Mouse (Mus musculus) NIH3T3 (cell line): ENCODE measurements around the gene Arl3.

Experiments used
- DNase-seq: peaks from one replicate; pipeline ENCODE4 v3.0.0-alpha.2; 2012; ENCODE audit warnings: low read depth

Gene Arl3

DNA sequence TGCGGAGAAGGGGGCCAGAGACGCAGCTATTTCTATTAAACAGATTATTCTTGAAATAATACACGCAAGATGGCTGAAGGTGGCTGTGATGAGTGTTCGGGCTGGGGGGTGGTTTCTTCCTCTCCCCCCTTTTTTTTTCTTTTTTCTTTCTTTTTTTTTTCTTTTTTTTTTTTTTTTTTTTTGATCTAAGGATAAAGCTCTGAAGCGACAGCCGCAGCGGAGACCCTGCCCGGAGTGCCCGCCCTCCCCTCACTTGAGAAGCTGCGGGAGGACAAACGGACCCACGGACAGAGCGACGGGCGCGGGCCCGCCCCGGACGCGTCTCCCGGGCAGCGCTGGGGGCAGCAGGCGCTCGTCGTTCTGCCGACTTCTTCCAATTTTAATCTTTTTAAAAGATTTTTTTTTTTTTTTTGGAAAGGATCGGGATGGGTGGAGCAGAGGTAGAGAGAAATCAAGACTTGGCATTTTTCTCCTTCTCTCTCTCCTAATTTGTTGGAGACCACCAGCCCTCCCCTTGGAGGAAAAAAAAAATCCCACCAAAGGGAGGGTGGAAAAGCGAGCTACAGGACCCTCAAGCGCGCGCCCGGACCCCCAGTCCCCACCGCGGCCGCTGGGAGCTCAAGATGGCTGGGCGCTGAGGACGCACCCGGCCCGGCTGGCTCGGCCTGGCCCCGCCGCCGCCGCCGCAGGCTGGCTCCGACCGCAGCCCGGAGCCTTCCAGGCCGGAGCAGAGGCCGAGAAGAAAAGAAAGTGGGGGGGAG, 72.2 kb downstream of the Arl3 start:
- DNase-seq: peak; percentile 87

DNA sequence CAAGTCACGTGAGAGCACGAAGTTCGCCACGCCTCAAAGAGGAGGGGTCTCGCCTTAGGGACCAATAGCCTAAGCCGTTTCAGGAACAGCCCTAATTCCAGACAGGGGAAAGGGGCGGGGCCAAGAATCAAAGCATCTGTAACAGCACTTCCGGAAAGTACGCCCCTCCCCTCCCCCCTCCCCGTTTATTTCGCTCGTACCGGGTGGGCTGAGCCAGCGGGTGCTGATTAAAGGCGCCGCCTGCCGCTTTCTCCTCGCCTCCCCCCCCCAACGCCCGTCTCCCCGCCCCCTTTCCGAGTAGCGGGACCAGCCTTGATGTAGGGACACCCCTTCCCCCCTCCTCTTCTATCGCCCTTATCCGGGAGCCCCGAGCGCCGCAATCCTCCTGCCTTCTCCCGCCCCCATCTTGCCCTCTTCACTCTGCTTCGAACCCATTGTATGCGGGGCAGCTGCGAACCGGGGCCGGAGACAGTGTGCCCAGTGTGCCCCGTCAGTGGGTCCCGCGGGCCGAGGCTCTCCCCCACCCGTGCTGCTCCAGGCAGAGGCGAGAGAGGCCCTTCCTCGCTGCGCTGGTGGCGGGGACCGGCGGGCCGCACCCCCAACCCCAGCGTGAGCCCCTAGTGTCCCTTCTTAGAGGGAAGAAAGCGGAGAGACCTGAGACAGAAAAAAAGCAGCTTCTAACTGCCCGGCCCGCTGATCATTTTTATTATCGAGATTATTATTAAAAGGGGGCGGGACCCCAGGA, 73.0 kb downstream of the Arl3 start:
- DNase-seq: peak; percentile 100

DNA sequence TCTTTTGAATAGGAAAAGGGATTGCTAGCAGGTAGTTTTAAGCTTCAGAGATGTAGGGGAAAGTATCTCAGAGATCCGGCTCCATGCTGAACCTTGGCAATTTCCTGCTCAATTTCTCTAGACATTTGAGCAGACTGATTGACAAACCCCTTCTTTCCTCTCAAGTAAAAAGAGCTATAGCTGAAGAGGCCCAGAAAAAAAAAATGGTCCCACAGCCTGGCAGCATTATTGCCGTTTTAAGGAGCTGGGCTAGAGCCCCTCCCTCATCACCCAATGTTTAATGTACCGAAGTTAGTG, 73.5 kb downstream of the Arl3 start:
- DNase-seq: no peak

- no peak for DNase-seq
Measured at GRCm38 (mm10) chr19:46497230-46497629, 75.8 kb downstream of the Arl3 start.

DNA sequence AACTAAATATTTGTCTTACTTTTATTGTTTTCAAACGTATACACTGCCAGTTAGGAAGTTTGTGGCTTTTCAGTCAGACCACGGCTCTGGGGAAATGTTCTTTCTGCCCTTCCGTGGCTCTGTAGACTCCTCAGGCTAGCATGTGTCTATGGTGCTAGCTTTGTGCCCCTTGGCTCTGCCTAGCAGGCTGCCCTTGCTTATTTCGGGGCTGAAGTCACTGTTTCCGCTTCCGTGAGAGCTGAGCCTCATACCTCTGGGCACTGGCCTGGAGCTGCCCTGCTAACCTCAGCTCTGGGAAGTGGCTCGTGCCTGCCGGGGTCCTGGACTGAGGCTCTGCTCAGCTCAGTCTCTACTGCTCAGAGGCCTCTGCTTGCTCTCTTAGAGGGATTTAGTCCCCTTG, 77.9 kb downstream of the Arl3 start:
- no peak for DNase-seq

DNA sequence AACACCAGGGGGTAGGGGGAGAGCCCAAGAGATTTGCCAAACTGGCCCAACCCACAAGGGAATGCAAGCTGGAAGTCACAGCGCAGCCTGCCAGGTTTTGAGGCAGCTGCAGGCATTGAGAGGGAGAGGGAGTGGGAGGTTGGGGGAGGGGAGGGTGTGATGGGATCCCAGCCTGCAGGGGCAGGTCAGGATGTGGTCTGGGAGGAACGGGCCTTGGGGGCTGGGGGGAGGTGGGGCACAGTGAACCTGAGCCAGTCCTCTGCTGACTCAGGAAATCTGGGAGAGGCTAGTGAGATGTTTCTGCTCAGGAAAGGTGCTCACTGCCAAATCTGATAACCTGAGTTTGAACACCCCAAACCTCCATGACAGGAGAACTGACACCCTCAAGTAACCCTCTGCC, 82.4 kb downstream of the Arl3 start:
- DNase-seq: peak; percentile 81

GRCm38 (mm10) chr19:46489448-46489847, 83.5 kb downstream of the Arl3 start:
- DNase-seq: no peak

- DNase-seq: no peak
Measured at GRCm38 (mm10) chr19:46486709-46487108, 86.3 kb downstream of the Arl3 start.

- DNase-seq: no peak
Measured at GRCm38 (mm10) chr19:46485847-46486246, 87.2 kb downstream of the Arl3 start.

DNA sequence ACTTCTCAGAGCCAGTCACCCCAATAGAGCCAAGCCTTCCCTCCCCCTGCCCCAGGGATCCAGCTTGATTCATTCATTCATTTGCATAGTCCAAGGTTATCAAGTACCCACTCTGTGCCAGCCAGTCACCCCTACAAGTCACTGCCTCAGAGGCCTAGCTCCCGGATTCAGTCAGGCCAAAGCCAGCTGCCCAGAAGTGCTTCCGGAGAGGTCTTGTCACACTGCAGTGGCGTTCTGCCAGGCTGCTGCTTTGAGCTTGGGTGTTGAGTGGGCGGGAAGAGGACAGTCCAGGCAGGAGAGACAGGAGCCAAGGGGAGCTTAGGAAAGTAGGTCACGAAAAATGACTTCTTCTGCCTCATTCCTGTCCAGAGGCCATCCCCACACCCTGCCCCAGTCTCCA, 88.5 kb downstream of the Arl3 start:
- peak; percentile 60 for DNase-seq

- DNase-seq: peak; percentile 57
Measured at GRCm38 (mm10) chr19:46483701-46484328, 89.2 kb downstream of the Arl3 start.

DNA sequence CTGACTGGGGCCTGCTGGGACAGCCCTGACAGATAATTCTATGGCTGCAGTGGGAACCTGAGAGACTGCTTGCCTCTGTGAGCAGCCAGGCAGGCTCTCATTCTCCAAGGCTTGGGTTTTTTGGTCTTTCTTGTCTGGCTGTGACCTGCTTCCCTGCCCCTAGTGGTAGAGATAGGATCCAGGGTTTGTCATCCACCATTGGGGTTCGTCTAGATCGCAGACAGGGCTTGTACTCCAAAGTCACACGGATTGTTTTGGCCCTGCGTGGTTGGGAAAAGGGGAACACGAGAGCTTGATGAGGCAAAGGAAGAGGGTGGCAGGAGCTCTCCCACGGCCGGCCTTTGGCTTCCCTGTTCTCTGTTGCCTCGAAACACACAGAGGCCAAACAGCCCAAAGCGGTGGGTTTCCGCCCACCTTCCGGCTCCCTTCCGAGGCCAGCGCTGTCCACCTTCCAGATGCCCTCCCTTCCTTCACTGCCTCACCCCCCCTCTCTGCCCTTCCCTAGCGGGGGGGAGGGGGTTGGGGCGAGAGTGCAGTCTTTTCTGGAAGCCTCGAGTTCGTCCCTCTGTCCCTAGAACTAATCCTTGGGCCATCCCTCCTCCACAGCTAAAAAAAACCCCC, 90.0 kb downstream of the Arl3 start:
- peak; percentile 18 for DNase-seq

- DNase-seq: peak; percentile 89
Measured at GRCm38 (mm10) chr19:46481756-46482155, 91.2 kb downstream of the Arl3 start.

DNA sequence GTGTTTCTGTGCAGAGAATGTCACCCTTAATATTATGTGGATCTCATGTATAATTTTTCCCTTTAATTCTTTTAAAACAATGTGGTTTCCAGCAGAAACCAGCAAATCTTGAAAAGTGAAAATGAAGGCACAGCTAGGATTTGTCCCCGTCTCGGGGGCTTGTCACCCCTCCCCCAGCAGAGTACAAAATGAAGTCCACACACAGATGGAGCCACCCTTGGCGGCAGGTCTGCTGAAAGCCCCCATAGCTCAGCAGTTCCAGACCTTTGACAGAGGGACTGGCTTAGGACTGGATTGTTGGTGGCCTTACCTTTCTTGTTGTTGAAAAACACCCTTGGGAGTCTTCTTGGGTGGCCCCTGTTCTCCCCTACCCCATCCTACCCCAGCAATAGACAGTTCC, 91.6 kb downstream of the Arl3 start:
- no peak for DNase-seq
